Mouse (Mus musculus): ENCODE results near the gene Ncln.

GRCm38 (mm10) chr10:81501863-81502262, 5.7 kb upstream of the Ncln start:
- no peak for TF ChIP-seq MAX (IDR thresholded peaks at IDR 0.05)
- no peak for TF ChIP-seq CTCF (IDR thresholded peaks at IDR 0.05; ENCODE audit: control insufficient read depth, insufficient read depth, insufficient read length)
- no peak for TF ChIP-seq FOSL1 (IDR thresholded peaks at IDR 0.05; ENCODE audit: insufficient read depth, low read length, poor library complexity, severe bottlenecking)
- no peak for TF ChIP-seq USF1 (IDR thresholded peaks at IDR 0.05; ENCODE audit: low read depth)
- no peak for TF ChIP-seq MYOD1 (IDR thresholded peaks at IDR 0.05; ENCODE audit: control insufficient read depth, insufficient read length, low read depth)
- TF ChIP-seq MYOG (IDR thresholded peaks at IDR 0.05; ENCODE audit: control insufficient read depth, extremely low read depth, insufficient read length) = no peak
